Mouse (Mus musculus) thymus, adult 2 months (tissue): ENCODE results near the gene Usp6nl. TPM values are rescaled to one million over a fixed set of nuclear protein-coding genes. Genes with fewer than 3 reads are reported as not detected.

Source experiments
- DNase-seq: peaks from one replicate; pipeline ENCODE4 v3.0.0; 2021
- H3K27ac ChIP-seq: fragments of 200-500 bp; 2 replicates; pipeline ENCODE4 v1.5.1; 2012; ENCODE audit warnings: low read length, control low read depth; ENCODE audit not compliant: control insufficient read depth, insufficient read depth
- H3K27me3 ChIP-seq: fragments of 200-500 bp; 2 replicates; pipeline ENCODE4 v1.6.1; 2012; ENCODE audit warnings: mild to moderate bottlenecking, low read length, moderate library complexity, mixed read lengths; ENCODE audit not compliant: control insufficient read depth, insufficient read depth
- H3K36me3 ChIP-seq: fragments of 200-500 bp; 2 replicates; pipeline ENCODE4 v1.6.1; 2012; ENCODE audit warnings: mild to moderate bottlenecking, low read length, moderate library complexity; ENCODE audit not compliant: control insufficient read depth, insufficient read depth
- H3K4me1 ChIP-seq: fragments of 200-500 bp; replicated peaks from 2 replicates; pipeline ENCODE4 v1.6.1; 2012; ENCODE audit warnings: low read length; ENCODE audit not compliant: control insufficient read depth, insufficient read depth
- H3K4me3 ChIP-seq: fragments of 200-500 bp; 2 replicates; pipeline ENCODE4 v1.5.1; 2012; ENCODE audit warnings: mild to moderate bottlenecking, low read length, control low read depth, moderate library complexity; ENCODE audit not compliant: control insufficient read depth, insufficient read depth
- CTCF ChIP-seq: fragments of 200-500 bp; IDR thresholded peaks from 2 replicates; pipeline ENCODE4 v1.5.1; 2012; ENCODE audit warnings: mild to moderate bottlenecking, control low read depth, low read length, moderate library complexity, borderline replicate concordance; ENCODE audit not compliant: control insufficient read depth, poor library complexity, insufficient read depth; ENCODE audit errors: extremely low read depth
- POLR2A ChIP-seq: fragments of 200-500 bp; IDR thresholded peaks from 2 replicates; pipeline ENCODE4 v1.6.1; 2012; ENCODE audit warnings: mild to moderate bottlenecking, low read length, control low read depth, moderate library complexity; ENCODE audit not compliant: control insufficient read depth, poor library complexity, insufficient read depth; ENCODE audit errors: extremely low read depth
- WGBS: fragments of 180-500 bp; shearing (Covaris S2); methylation state at CpG from one replicate; pipeline ENCODE4 v1.1.7; 2018; 5-methylcytosine and 5-hydroxymethylcytosine counted together
- polyA plus RNA-seq: library from polyadenylated mRNA; depleted of rRNA; stranded (reverse); fragments of >200 nt; gene quantifications from 2 replicates; pipeline ENCODE4 v1.2.3, GENCODE M21; 2012

The Usp6nl gene
- polyA plus RNA-seq, 1 experiment = 7.2 TPM

DNA sequence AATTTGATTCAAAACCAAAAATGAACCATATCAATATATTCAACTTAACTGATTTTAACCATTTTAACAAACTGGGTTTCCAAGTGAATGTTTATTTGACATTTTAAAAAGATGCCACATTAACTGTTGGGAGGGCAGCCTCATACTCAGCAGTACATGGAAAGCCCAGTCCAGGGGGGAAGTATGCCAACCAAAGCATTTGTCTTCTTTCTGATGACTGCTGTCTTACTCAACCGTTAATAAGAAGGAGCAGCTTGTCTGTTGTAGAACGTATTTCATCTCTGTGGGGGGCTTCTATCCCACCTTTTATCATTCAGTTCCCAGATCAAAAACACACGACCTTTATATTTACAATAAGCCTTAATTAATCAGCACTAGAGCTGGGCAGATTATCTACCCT lies 74.7 kb downstream of the Usp6nl start:
- no peak for TF ChIP-seq CTCF
- no peak for TF ChIP-seq POLR2A
- Histone ChIP-seq H3K27ac (no peak overlapping the region), H3K36me3 (no peaks in the 10 kb centered on the region), H3K4me3 (no peak overlapping the region), H3K4me1 (0 out of 2 replicates have a peak, but pooled peaks cover 2% of the 10 kb centered on the region), H3K27me3 (no peaks in the 10 kb centered on the region)
- 93% methylated on average over 3 of the region's 3 CpGs for WGBS
- DNase-seq = no peak

DNA sequence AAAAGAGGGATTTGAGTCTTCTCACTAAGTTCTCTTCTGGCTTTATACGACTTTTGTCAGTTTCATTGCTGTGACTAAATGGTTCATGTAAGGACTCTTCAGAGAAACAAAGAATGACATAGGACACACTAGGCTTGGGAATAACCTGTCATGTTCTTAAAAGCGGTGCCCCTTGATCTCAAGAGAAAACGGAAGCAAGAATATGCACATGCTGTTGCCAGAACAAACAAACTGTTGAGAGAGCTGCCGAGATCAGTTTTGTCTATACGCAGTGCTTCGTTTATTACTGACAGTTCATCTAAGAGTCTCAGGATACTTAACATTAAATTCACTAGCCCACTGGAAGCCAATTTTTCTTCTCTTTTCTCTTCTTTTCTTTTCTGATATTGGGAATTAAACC lies 76.4 kb downstream of the Usp6nl start:
- TF ChIP-seq POLR2A = no peak
- TF ChIP-seq CTCF = no peak
- Histone ChIP-seq H3K4me3 (no peak overlapping the region), H3K27ac (no peak overlapping the region), H3K36me3 (no peaks in the 10 kb centered on the region), H3K4me1 (0 out of 2 replicates have a peak, but pooled peaks cover 2% of the 10 kb centered on the region), H3K27me3 (no peaks in the 10 kb centered on the region)
- no peak for DNase-seq
- 95% methylated on average over 6 of the region's 6 CpGs for WGBS

DNA sequence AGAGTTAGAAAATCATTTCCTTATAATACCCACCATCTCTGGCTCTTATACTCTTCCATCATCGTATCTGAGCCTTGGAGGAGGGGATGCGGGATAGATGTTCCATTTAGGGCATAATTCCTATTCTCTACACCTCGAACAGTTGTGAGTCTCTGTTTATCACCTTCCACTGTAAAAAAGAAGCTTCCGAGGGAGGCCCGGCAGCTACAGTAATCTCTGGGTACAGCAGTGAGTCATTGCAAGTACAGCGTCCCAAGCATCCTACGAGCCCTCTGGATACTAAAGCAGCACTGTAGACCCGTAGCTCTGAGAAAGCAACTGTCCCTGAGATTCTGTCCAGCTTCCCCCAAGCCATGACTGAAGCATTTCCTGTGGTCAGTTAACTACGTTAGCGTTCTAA lies 78.6 kb downstream of the Usp6nl start:
- TF ChIP-seq CTCF (no peak), POLR2A (no peak)
- WGBS = 96% methylated on average over 10 of the region's 10 CpGs

DNA sequence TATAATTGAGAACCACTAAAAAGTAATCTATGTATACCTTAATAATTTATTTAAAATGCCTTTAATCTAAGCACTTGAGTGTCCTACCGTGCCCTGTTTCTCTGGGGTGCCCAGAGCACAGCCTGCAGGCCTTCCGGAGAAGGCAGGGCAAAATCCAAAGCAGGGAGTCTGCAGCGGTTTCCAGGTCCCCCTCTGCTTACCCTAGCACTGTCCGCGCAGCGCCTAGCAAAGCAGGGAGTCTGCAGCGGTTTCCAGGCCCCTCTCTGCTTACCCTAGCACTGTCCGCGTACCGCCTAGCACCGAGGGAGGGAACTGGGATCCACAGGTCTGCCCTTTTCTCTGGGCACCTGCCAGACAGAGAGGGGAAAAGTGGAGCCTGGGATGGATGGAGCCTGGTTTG lies 80.9 kb downstream of the Usp6nl start:
- H3K27ac ChIP-seq = no peak overlapping the region

More for the DNA sequence above, 78.6 kb downstream of the Usp6nl start:
- Histone ChIP-seq H3K27ac (no peak overlapping the region), H3K4me3 (no peak overlapping the region), H3K36me3 (no peaks in the 10 kb centered on the region), H3K27me3 (no peaks in the 10 kb centered on the region), H3K4me1 (no peaks in the 10 kb centered on the region)
- DNase-seq = no peak

DNA sequence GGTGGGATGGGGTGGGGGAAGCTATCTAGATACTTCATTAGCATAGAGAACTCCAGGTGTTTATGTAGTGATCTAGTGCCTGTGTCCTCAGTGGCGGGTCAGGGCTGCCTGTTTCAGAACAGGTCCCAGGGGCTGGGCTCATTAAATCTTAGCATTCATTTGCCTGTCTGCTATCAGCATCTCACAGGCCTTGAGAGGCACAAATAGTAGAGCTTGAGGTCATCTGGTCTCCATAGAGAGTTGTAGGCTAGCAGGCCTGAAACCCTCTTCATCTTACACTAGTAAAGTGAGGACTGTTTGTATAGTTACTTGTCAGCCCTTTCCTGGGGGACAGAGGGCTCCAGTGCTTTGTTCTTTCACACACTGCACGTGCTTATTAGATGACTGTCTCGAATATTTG lies 81.5 kb downstream of the Usp6nl start:
- Histone ChIP-seq H3K36me3 (no peaks in the 10 kb centered on the region), H3K4me1 (no peaks in the 10 kb centered on the region), H3K27ac (no peak overlapping the region), H3K4me3 (no peak overlapping the region), H3K27me3 (no peaks in the 10 kb centered on the region)
- DNase-seq = no peak
- TF ChIP-seq CTCF = no peak
- TF ChIP-seq POLR2A = no peak
- WGBS = 97% methylated on average over 3 of the region's 3 CpGs

More for the DNA sequence above, 80.9 kb downstream of the Usp6nl start:
- no peaks in the 10 kb centered on the region for H3K27me3 ChIP-seq
- H3K4me3 ChIP-seq = no peak overlapping the region
- H3K4me1 ChIP-seq = no peaks in the 10 kb centered on the region
- 93% methylated on average over 11 of the region's 11 CpGs for WGBS
- no peak for DNase-seq
- TF ChIP-seq CTCF (no peak), POLR2A (no peak)
- no peaks in the 10 kb centered on the region for H3K36me3 ChIP-seq

DNA sequence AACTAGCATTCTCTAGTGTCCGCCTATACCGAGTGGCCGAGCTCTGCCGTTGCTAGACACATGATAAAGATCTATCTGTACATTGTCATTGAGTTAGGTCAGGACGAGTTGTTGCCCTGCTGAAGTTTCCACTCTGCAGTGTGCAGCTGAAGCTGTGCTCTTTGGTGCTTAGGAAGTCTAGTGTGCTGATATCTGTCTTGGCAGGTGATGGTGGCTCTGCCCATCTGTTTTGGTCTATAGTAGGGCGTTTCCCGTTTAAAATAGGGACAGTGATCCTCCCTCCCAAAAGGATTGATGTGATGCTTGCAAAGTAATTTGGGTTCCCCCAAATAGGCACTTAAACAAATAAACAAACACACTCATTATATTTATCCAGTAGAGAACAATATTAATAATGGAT lies 82.2 kb downstream of the Usp6nl start:
- no peak overlapping the region for H3K27ac ChIP-seq
- no peak for TF ChIP-seq CTCF
- no peak for TF ChIP-seq POLR2A
- no peak overlapping the region for H3K4me3 ChIP-seq
- no peaks in the 10 kb centered on the region for H3K27me3 ChIP-seq
- WGBS = 95% methylated on average over 7 of the region's 7 CpGs
- H3K4me1 ChIP-seq = no peaks in the 10 kb centered on the region
- no peak for DNase-seq
- no peaks in the 10 kb centered on the region for H3K36me3 ChIP-seq

DNA sequence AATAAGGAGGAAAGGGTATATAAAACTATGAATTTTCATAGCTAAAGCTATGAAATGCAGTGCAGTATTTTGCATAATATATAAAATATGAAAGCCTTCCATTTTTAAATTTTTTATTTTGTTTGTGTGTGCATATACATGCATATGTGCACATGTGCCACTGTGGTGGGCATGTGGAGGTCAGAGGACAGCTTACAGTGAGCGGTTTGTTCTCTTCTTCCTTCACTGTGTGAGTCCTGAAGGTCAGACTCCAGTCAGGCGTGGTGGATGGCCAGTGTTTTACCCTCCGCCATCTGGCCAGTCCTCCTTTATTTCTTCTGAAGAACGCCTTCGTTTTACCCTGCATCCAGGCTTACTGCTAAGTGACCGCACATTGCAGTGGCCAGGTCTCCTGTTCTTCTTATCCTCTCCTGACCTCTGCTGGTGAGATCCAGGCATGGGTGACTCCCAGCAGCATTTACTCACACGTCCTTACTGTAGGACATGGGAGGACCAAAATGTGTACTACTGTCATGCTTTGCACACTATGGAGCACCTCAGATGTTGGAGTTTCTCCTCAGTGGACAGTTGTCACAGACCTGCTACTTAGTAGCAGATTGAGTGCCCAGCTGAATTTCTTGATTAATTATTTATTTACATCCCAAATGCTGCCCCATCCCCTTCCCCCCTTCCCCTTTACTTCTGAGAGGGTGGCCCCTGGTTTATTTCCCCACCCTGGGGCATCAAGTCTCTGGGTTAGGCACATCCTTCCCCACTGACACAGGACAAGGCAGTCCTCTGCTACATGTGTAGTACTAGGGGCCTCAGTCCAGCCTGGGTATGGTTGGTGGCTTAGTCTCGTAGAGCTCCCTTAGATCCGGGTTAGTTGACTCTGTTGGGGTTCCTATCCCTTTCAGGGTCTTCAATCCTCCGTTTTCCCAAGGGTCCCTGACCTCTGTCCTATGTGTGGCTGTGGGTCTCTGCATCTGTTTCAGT lies 82.9 kb downstream of the Usp6nl start:
- Histone ChIP-seq H3K4me3 (no peak overlapping the region), H3K27ac (no peak overlapping the region), H3K4me1 (no peaks in the 10 kb centered on the region), H3K36me3 (no peaks in the 10 kb centered on the region), H3K27me3 (no peaks in the 10 kb centered on the region)
- DNase-seq = peak; percentile 64
- WGBS = 70% methylated on average over 10 of the region's 10 CpGs
- peak; percentile 46; the same call in 1 of the 2 replicates for TF ChIP-seq CTCF
- no peak for TF ChIP-seq POLR2A
